Mouse (Mus musculus) retina, adult 2 months (tissue): Measurements from ENCODE around the gene Ppp4r3a.

Experiments
- DNase-seq: peaks from one replicate; pipeline ENCODE4 v3.0.0-alpha.2; 2012; ENCODE audit warnings: low read depth, low spot score

The Ppp4r3a gene

DNA sequence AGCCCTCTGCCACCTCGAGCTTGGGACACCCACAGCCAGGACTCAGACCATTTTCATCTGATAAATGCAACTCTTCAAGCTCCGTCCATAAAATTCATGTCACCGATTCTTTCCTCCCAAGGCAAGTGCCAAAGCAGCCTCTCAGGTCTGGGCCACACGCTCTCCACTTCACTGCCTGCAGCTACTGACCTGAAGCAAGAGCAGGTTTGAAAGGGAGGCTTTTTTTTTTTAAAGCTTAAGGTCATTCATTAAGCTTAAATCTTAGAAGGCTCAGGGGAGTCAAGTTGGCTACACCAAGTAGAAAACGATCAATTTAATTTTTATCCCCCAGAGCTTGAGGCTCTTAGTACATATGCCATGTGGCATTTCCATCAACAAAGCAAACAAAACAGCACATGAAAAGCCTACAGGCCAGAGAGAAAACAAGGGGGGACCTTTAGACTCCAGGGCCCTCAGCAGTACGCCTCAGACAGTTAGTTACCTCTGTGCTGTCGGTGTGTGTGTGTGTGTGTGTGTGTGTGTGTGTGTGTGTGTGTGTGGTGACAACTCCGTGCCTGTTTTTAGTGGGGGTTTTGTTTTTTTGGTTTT, 70.3 kb downstream of the Ppp4r3a start:
- DNase-seq = no peak

DNA sequence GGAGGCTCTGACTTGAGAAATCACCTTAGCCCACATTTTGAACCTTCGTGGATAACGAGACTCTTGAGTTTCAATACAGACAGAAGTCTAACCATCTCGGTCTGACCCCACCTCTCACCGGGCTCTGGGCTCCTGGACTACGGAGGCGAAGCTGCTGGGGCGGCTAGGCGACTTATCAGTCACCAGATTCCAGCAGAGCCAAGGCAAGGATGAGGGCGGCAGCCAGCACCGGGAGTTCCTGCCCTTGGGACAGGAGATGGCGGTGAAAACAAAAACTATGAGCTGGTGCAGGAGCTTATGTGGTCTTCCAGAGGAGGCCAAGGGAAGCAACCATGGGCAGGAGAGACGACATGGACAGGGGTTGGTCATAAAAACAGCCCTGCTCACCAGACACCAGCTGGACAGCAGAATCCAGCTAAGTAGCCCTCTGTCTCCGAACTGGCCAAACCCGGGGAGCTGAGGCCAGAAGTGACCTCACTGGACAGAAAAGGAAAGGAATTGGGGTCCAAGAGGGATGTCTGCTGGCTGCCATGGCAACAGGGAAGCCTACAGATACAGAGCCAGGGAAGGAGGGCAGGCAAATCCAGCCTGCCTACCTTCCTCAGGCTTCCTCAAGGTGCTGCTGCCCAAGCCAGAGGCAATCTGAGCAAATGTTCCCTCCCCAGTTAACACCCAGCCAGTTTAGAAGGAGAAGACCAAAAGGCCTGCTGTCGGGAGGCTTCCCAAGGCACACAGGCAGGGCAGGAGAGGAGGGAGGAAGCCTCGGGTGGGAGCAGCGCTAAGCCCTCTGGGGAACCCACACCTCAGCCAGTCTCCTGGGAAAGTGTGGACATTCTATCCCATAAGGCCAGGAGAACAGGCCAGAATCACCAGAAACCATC, 71.1 kb downstream of the Ppp4r3a start:
- no peak for DNase-seq

DNA sequence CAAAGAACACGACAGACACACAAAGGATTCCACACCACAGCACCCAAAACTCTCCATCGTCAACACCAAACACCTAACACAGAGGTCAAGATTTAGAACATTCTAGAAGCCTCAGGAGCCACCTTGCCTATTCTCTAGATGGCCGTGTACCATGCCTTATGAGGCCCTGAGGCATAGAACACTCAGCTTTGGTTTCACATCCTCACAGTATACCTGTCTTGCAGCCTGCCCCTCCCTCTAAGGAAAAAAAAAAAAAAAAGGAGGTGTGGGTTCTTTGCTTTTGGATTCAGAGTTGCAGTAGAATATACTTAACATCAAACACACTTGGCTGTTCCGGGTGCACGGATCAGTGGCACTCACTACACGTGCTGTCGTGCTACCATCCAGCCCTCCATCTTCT, 72.5 kb downstream of the Ppp4r3a start:
- no peak for DNase-seq

DNA sequence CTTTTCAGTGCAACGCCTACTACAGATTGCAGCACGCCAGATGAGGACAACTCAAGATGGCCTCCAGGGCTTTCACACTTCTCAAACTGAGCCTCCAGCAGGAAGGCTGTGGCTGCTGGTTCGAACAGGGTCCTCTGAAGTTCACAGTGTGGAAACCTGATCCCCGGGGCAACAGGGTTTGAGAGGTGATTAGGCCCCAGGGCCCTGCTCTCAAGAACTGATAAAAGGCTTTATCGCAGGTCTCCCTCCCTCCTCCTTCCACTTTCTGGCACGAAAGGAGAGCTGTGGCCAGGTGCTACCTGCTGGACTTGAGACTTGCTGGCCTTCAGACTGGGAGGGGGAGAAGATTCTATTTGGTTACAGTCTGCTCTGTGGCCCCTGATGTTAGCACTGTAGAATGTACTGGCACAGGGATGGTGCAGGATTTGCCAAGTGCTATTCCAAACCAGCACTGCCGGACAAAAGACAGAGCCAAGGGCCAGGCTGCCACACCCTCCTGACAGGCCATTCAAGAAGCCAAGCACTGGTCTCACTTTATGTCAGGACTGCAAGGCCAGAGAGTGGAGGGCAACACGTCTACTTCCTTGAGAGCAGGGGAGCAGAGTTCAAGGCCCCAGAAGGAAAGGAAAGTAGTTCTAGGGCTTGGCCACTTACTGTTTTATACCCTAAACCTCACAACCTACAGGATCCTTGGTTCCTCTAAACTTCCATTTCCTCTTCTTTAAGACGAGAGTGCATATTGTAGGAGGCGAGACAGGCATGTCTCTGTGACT, 73.2 kb downstream of the Ppp4r3a start:
- DNase-seq = no peak

DNA sequence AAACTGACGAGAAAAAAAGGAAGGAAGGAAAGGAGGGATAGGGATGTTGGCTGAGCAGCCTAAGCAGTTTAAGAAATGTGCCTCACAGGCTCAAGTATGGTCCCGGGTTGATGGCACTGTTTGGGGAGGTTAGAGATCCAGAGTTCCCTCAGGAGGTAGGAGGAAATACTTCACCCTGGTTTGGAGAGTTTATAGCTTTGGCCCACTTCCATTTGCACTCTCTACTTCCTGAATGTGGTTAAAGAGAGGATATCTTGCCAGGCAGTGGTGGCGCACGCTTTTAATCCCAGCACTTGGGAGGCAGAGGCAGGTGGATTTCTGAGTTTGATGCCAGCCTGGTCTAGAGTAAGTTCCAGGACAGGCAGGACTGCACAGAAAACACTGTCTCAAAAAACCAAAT, 74.3 kb downstream of the Ppp4r3a start:
- no peak for DNase-seq

DNA sequence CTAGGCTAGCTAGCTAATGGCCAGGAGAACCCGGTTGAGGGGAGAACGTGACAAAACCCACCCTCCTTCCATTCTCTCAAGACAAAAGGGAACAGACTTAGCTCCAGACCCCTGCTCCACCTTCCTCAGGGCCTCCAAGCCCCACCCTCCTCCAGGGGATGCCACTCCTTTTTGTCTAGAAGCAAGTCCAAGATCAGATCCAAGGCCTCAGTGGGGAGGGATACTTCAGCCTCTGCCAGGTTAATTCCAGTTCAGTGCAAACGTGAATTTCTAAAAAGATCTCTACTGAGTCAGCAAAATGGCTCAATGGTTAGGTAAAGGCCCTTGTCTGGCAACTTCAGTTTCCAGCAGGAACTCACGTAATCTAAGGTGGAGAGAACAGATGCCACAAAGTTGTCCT, 74.9 kb downstream of the Ppp4r3a start:
- no peak for DNase-seq

DNA sequence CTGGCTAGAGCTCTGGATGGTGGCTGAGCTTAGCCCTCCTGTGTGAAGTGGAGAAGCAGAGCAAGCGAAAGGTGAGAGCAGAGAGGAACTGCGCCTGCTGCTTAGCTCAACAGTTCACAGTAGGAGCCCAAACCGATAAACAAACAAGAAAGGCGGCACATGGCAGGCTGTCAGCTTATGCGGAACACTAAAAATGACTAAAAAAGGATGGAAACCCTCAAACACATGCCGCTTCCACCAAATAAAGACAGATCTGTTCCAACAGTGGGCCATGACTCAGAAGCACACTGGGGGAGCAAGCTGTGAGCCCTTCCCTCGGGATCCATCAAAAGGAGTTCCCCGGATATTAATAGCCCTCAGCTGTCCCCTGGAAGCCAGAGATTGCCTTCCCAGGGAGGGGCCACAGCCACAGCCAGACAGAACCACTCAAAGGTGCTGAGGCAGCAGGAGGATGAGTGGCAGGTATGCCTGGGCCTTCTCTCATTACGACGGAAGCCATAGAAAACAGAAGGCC, 75.5 kb downstream of the Ppp4r3a start:
- DNase-seq = no peak

DNA sequence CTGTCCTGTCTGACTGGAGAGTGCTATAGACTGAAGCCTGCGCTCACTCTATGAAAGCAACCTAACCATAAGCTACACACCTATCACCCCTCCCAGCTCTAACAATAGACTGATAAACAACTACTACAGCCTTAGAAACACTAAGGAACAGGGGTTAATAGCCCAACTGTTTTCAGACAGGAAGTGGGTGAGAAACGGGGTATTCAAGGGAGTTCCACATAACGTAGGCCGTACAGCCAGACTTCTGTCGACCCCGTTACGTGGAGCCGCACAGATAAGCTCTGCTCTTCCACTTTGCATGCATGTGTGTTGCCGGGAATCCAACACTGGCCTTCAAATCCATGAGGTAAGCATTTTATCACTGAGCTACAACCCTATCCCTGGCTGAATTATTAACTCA, 76.1 kb downstream of the Ppp4r3a start:
- no peak for DNase-seq

DNA sequence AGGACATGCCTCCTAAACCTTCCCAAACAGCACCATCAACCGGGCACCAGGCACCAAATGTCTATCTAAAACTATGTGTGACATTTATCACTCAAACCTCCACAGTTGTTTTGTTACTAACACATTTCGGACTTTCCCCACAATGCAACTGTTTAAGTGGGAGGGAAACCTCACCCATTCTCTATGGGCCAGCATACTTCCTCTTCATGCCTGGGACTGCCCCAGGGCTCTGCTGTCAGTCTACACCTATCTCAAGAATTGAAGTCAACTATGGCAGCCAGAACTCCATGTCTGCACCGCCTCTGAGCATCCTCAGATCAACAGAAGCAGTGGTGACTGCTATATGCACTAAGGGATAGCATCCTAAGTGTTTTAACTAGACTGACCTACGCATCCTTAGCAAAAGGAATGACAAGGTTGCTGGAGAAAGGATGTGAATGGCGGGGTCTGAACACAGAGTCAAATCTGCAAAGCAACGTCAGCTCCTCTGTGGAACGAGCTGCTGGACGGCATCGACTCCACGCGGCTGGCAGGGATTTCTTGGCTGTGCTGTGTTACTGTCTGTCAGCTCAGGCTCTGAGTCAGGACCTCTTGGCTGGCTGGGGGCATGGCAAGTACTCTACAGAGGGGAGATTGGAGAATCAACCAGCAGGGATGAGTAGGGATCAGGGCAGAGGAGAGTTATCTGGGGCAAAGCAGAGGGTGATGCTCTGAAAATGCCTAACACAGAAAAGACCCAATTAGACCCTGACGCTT, 77.7 kb downstream of the Ppp4r3a start:
- DNase-seq = no peak

DNA sequence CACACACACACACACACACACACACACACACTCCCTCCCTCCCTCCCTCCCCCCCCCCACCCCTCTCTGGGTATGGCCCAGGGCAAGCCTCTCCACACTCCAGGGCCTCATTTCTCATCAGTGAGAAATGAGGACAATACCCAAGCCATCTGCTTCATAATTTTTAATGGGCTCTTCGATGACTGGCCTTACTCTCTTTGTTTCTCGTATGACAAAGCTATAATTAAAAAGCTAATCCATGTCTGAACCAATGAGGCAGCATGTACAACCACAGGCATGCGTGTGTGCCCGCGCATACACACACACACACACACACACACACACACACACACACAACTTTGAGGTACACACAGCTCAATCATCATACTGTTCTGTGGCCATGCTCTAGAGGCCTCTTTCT, 78.5 kb downstream of the Ppp4r3a start:
- DNase-seq = no peak

DNA sequence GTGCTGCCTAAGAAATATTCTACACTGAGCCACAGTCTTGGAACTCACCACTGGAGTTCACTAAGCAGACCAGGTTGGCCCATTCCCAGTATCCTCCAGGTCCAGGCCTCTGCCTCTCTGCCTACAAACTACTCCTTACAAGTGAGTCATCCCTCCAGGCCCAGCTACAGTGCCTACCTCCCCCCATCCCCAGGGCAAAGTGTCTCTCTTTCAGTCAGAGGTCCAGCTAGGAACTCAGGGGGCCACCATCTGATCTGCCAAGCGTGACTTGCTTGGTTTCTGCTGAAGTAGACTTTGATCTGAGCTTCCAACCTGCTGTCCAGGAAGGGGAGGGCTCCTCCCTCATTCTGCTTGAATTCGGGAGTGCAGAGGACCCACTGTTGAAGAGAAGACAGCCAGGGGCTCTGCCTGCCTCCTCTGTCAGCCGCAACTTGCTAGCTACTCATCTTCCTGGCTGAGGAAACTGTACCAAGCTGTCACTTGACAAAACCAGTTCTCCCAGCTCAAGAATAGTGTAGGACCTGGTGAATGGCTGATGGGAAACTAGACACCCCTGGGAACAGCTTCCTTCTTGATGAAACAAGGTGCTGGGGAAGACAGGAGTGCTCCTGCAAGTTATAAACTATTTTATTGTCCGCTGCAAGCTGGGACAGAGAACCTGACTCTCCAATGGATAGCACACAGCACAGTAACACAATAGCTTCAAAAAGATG, 80.5 kb downstream of the Ppp4r3a start:
- no peak for DNase-seq

DNA sequence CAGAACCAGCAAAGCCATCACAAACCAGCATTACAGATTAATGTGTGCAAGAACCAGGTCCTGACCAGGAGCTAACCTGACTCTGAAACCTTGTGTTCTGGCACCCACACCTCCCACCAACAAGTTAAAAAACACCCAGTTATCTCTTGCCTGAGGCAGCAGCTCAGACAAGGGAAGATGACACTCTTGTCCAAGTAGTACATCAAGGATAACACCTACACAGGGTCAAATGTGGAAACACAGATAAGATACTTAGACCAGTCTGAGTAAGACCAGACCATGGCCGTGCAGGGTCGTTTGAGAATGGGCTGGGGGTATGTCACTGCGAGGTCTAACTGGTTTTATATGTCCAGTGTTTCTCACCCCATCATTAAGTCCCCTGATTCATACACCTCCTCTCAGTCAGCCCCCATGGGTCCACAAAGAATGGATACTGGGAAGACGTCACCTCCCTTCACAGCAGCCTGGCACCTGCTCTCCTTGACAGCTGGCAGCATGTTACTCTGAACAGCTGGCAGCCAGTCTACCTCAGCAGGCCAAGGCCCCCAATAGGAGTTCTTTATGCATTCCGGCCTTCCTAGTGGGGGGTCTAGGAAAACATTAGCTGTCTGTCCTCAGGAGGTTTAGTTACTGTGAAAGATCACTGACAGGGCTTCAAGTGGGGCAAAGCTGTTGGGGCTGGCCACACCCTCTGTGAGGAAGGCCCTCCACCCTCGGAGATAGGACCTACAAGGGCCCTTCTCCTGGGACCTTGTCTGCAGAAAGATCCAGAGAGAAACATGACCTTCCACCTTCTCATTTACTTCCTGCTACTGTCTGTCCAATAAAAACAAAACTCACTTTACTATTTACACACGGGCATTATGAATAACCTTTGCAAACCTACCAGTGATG, 84.2 kb downstream of the Ppp4r3a start:
- no peak for DNase-seq

DNA sequence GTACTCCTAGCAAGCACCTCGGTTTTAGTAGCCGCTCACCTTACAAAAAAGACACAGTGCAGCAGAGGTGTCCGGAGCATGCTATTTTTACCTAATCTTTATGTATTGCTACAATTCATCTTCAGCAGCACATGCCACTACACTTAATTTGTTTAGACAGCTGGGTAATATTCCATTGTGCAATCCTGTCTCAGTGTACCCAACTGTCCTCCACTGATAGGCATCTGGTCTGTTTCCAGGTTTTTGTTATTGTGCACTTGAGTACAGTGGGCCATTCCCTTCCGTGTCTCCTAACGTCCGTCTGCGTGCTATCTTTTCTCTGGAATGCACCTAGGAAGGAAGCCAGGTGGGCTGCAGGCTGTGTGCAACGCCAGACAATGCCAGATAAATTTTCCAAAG, 84.9 kb downstream of the Ppp4r3a start:
- DNase-seq = no peak

DNA sequence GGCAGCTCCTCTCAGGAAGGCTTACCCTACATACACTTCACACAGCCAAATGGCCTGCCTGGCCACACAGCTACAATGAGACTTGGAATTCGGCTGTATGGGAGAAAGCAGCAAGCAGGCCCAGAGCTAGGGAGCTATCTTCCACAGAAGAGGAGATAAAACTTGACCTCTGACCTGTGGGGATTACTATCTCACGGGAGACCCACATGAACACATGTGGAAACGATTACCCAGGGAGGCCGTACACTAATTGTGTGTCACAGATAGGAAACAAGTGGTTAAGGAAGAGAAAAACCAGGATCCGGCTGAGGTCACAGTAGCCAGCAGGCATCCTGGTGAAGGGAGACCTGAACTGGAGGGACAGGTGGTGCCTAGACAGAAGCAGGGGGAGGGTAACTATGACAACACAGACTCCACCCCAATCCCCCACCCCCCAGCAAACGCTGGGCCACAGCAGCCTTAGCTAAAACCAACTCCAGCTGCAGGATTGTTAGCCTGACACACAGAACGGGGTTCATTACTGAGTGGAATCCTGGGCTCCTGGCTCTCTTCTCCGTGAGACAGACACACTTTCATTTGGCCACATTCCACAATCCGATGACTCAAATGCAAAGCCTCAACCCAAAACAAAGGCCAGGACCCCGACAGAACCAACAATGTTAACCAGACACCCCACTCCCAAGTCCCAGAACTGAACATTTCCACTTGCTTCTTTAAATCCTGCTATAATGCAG, 85.5 kb downstream of the Ppp4r3a start:
- no peak for DNase-seq

DNA sequence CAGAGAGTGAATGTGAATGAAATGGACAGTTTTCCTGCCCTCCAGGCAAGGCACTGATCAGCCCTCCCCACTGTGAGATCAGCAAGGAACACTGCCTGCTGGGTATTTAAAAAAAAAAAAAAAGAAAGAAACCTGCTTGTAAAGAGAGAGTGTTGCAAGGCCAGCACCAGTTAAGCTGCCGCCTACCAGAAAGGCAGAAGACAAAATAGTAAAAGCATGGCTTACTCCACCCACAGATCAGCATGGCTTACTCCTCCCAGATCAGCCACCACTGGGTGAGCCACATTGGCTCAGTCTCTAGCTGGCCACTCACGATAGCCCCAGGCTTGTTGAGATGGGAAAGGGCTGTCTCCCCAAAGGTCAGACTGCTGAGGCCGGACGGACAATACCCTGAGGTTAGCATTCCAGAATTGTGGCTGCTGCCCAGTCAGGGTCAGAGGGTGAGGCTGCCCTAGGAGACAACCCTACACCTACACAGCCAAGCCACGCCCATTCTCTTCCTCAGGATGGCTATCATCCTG, 87.1 kb downstream of the Ppp4r3a start:
- DNase-seq = no peak

DNA sequence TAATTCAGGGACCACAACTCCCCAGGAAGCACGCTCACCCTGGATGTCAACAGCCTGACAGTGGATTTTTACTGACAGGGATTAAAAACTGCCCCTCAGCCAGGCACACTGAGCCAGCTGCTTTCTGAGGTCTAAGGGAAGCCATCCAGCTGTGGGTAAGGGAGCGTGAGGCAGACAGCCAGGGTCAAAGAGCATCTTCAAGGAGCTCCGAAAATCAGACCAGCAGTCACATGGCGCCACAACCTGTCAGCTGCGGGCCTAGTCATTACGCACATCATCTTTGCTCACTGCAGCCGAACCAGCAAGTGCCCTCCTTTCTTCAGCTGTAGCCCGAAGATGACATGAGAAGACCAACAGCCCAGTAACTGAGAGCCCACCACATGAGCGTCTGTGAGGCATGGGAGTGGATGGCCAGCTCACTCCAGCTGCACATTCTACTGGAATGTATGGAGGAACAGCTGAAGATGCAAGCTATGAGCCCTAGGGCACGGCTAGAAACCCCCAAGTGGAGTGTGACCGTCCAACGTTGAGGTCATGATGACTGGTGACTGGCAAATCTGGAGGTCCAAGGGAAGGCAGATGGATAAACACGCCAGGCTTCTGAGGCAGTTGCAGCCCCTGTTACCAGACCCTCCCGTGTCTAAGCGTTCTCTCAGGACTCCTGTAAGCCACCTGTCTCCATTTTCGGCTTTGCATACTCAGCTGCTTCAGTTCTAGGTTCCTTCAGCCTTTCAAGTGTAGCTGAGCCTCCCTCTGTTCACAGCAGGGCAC, 87.7 kb downstream of the Ppp4r3a start:
- no peak for DNase-seq

DNA sequence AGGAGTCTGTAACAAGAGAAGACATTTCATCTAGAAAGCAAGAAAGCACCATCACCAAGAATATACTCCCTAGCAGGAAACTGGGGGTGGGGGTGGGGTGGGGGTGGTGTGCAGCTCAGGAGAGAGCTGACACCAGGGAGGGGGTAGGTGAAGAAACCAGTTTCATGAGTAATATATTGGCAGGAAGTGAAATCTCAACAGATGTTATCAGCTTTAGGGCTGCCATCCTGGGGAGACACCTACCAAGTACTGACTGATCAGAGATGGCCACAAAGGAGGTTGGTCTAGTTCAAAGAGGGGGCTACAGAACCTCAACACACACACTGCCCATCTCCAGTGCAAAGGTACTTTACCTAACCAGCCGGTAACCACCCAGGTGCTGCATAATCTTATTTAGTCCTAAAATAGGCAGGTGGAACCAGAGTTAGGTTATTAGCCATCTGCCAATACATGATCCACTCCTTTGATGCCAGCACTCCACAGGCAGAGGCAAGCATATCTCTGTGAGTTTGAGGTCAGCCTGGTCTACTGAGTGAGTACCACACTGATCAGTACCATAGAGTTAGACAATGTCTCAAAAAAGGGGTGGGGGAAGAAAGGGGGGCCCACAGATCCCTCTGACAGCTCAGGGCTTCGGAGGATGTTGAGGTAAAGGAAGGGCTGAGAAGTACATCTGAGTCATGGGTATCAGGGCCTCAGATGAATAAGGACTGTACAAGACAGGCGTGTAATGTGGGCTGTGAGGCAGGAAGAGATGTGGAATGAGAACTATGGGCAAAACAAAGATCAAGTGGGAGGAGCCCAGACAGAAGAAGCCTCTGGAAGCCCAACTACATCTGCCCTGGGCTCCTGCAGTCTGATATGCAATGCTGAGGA, 89.1 kb downstream of the Ppp4r3a start:
- DNase-seq = no peak
